29 mouse cellular contexts compared by ENCODE assay signal in genomic region chr10:44724575-44724974, GRCm38 (mm10).
"Had no signal": no experiment of that assay in that cellular context is flagged by ENCODE, and none has a peak within 500 bp of the region (broad histone marks: within the 10 kb centered on the region; RNA-seq: fewer than 3 reads in every experiment).

No protein-coding gene starts in this region.

- H3K27ac ChIP-seq: limb, embryonic 10.5 days; limb, embryonic 12.5 days; limb, embryonic 13.5 days; limb, embryonic 15.5 days; liver, embryonic 12.5 days; liver, embryonic 13.5 days; liver, embryonic 14.5 days; liver, embryonic 15.5 days; lung, embryonic 15.5 days; macrophage; midbrain, embryonic 10.5 days; midbrain, embryonic 12.5 days; midbrain, embryonic 13.5 days; midbrain, embryonic 15.5 days; neural tube, embryonic 12.5 days had no signal

- ATAC-seq: liver, embryonic 12.5 days; liver, postnatal 0 days; midbrain, embryonic 13.5 days; midbrain, embryonic 15.5 days; midbrain, embryonic 16.5 days had no signal

- H3K9ac ChIP-seq: limb, embryonic 12.5 days; limb, embryonic 13.5 days; limb, embryonic 15.5 days; liver, embryonic 12.5 days; liver, embryonic 13.5 days; liver, embryonic 14.5 days; liver, embryonic 15.5 days; liver, postnatal 0 days; lung, embryonic 14.5 days; lung, embryonic 15.5 days; midbrain, embryonic 12.5 days; midbrain, embryonic 13.5 days; midbrain, embryonic 15.5 days; neural tube, embryonic 12.5 days had no signal

- DNase-seq: left cerebral cortex, postnatal 4 days; liver; liver, embryonic 13.5 days; liver, postnatal 0 days; lung, adult 18-20 months; lung, adult 2 months; lung, embryonic 14.5 days; lung, postnatal 10 days; lung, postnatal 14 days; lung, postnatal 36 days; lung, postnatal 4 days; midbrain, embryonic 14.5 days had no signal

- H3K27me3 ChIP-seq: limb, embryonic 12.5 days; limb, embryonic 13.5 days; limb, embryonic 15.5 days; liver, embryonic 12.5 days; liver, embryonic 13.5 days; liver, embryonic 15.5 days; lung, embryonic 15.5 days; megakaryocyte, embryonic 14.5 days; midbrain, embryonic 12.5 days; midbrain, embryonic 13.5 days; midbrain, embryonic 15.5 days; neural tube, embryonic 12.5 days had no signal

- H3K36me3 ChIP-seq: limb, embryonic 10.5 days; limb, embryonic 12.5 days; limb, embryonic 13.5 days; limb, embryonic 15.5 days; liver, embryonic 12.5 days; liver, embryonic 13.5 days; liver, embryonic 15.5 days; lung, embryonic 15.5 days; midbrain, embryonic 10.5 days; midbrain, embryonic 12.5 days; midbrain, embryonic 13.5 days; midbrain, embryonic 15.5 days; neural tube, embryonic 12.5 days had no signal

- H3K4me3 ChIP-seq: limb, embryonic 10.5 days; limb, embryonic 12.5 days; limb, embryonic 13.5 days; limb, embryonic 15.5 days; liver, embryonic 12.5 days; liver, embryonic 13.5 days; liver, embryonic 15.5 days; lung, embryonic 15.5 days; megakaryocyte, embryonic 14.5 days; midbrain, embryonic 10.5 days; midbrain, embryonic 12.5 days; midbrain, embryonic 13.5 days; midbrain, embryonic 15.5 days; myocyte; neural tube, embryonic 12.5 days had no signal

- H3K4me1 ChIP-seq: limb, embryonic 10.5 days; limb, embryonic 12.5 days; limb, embryonic 13.5 days; limb, embryonic 15.5 days; lung, embryonic 15.5 days; megakaryocyte, embryonic 14.5 days; midbrain, embryonic 10.5 days; midbrain, embryonic 12.5 days; midbrain, embryonic 13.5 days; midbrain, embryonic 15.5 days; neural tube, embryonic 12.5 days had no signal

- H3K9me3 ChIP-seq: limb, embryonic 10.5 days; limb, embryonic 12.5 days; limb, embryonic 13.5 days; limb, embryonic 15.5 days; liver, embryonic 12.5 days; liver, embryonic 13.5 days; liver, embryonic 15.5 days; lung, embryonic 15.5 days; megakaryocyte, embryonic 14.5 days; midbrain, embryonic 10.5 days; midbrain, embryonic 12.5 days; midbrain, embryonic 13.5 days; midbrain, embryonic 15.5 days; neural tube, embryonic 12.5 days had no signal
